Mouse (Mus musculus): ENCODE measurements around the gene Pid1. TPM values are rescaled to one million over a fixed set of nuclear protein-coding genes. Genes with fewer than 3 reads are reported as not detected.

The Pid1 gene
- polyA plus RNA-seq, 2 experiments = 5.4 to 12.3 TPM

DNA sequence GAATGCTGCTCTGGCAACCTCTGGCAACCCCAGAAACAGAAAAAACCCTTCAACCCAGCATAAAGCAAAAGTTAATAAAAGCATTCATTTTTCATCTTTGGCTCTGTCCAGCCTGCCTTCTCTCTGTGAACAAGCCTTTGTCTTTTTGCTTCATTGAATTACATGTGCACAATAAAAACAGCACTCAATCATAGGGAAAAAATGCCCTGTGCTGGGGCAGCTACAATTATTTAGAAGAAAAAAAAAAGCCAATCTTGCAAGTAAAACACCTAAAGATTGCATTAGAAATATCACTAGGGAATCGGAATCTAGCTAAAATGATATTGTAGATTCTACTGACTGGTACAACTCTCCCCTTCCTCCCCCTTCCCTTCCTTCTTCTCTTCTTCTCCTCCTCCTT is 307.7 kb downstream of the Pid1 start:
- H3K4me1 ChIP-seq (replicated peaks; ENCODE audit: control insufficient read depth in 2 of 2, insufficient read depth in 2 of 2, low read length in 1 of 2) = no peaks in the 10 kb centered on the region
- H3K9ac ChIP-seq (replicated peaks) = no peak overlapping the region
- no peak overlapping the region for H3K27ac ChIP-seq
- H3K27me3 ChIP-seq (ENCODE audit: control insufficient read depth, insufficient read depth, low read length) = no peaks in the 10 kb centered on the region
- WGBS (ENCODE audit: insufficient replicate concordance) = 50% methylated on average over 1 of the region's 1 CpGs
- H3K4me3 ChIP-seq (ENCODE audit: insufficient read depth in 1 of 2, low read depth in 2 of 2, low read length in 2 of 2) = no peak overlapping the region
- H3K4me2 ChIP-seq (ENCODE audit: low read depth) = no peak overlapping the region
- no peaks in the 10 kb centered on the region for H3K36me3 ChIP-seq (replicated peaks; ENCODE audit: control insufficient read depth, insufficient read depth, low read depth)
- ATAC-seq (ENCODE audit: insufficient read depth) (no peak), DNase-seq (ENCODE audit: low read depth in 3 of 3, low spot score in 3 of 3) (no peak)
- no peak for TF ChIP-seq CTCF (IDR thresholded peaks at IDR 0.05; ENCODE audit: low read depth)
- no peak for TF ChIP-seq EP300 (IDR thresholded peaks at IDR 0.05; ENCODE audit: low read depth)
- no peaks in the 10 kb centered on the region for H3K9me3 ChIP-seq (ENCODE audit: control insufficient read depth, low read length)

DNA sequence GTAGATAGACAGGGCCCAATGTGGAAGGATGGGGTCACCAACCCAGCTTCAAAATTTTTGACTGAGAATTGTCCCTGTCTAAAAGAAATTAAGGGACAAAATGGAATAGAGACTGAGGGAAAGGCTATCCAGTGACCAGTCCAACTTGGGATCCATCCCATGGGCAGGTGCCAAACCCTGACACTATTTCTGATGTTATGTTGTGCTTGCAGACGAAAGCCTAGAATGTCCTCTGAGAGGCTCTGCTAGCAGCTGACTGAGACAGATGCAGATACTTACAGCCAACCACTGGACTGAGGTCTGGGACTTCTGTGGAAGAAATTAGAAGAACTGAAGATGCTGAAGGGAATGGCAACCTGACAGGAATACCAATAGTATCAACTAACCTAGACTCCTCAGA is 338.2 kb downstream of the Pid1 start:
- H3K27me3 ChIP-seq (ENCODE audit: control insufficient read depth, insufficient read depth, low read length) = no peaks in the 10 kb centered on the region
- no peak for TF ChIP-seq CTCF (IDR thresholded peaks at IDR 0.05; ENCODE audit: low read depth)
- TF ChIP-seq EP300 (IDR thresholded peaks at IDR 0.05; ENCODE audit: low read depth) = no peak
- H3K4me2 ChIP-seq (ENCODE audit: low read depth) = no peak overlapping the region
- H3K9me3 ChIP-seq (ENCODE audit: control insufficient read depth, low read length) = no peaks in the 10 kb centered on the region
- 63% methylated on average over 1 of the region's 1 CpGs for WGBS (ENCODE audit: insufficient replicate concordance)
- no peak overlapping the region for H3K9ac ChIP-seq (replicated peaks)
- DNase-seq (ENCODE audit: low read depth in 3 of 3, low spot score in 3 of 3) = no peak
- H3K4me3 ChIP-seq (ENCODE audit: insufficient read depth in 1 of 2, low read depth in 2 of 2, low read length in 2 of 2) = no peak overlapping the region
- H3K4me1 ChIP-seq (replicated peaks; ENCODE audit: control insufficient read depth in 2 of 2, insufficient read depth in 2 of 2, low read length in 1 of 2) = no peaks in the 10 kb centered on the region
- no peaks in the 10 kb centered on the region for H3K36me3 ChIP-seq (replicated peaks; ENCODE audit: control insufficient read depth, insufficient read depth, low read depth)
- H3K27ac ChIP-seq = no peak overlapping the region
- no peak for ATAC-seq (ENCODE audit: insufficient read depth)

DNA sequence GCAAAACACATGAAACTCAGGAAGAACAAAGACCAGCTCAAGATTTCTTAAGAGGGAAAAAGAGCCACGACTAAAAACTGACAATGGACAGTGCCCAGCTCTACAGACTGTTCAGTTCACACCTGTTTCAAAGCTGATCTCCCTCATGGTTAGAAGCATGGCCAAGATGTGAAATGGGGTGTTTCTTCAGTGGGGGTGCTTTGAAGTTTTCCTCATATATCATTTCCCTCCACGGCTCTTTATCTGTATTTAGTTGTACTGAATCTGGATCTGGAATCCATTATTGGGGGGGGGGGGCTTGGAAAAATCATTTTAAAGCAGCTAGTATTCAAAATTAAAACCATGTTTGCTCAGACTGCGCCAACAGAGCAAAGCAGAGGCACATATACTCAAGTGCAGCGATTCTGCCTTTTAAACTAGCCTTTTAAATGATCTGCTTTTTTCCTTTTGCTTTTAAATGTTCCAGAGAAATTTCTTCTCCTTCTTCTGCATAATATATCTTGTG is 351.1 kb downstream of the Pid1 start:
- Histone ChIP-seq H3K36me3 (replicated peaks; ENCODE audit: control insufficient read depth, insufficient read depth, low read depth) (no peaks in the 10 kb centered on the region), H3K27me3 (ENCODE audit: control insufficient read depth, insufficient read depth, low read length) (no peaks in the 10 kb centered on the region), H3K9ac (replicated peaks) (no peak overlapping the region), H3K27ac (no peak overlapping the region), H3K4me3 (ENCODE audit: insufficient read depth in 1 of 2, low read depth in 2 of 2, low read length in 2 of 2) (no peak overlapping the region), H3K9me3 (ENCODE audit: control insufficient read depth, low read length) (no peaks in the 10 kb centered on the region), H3K4me2 (ENCODE audit: low read depth) (no peak overlapping the region), H3K4me1 (replicated peaks; ENCODE audit: control insufficient read depth in 2 of 2, insufficient read depth in 2 of 2, low read length in 1 of 2) (no peaks in the 10 kb centered on the region)
- DNase-seq (ENCODE audit: low read depth in 3 of 3, low spot score in 3 of 3) = no peak
- no peak for ATAC-seq (ENCODE audit: insufficient read depth)
- WGBS (ENCODE audit: insufficient replicate concordance) = 51% methylated on average over 4 of the region's 4 CpGs
- TF ChIP-seq CTCF (IDR thresholded peaks at IDR 0.05; ENCODE audit: low read depth) = no peak
- no peak for TF ChIP-seq EP300 (IDR thresholded peaks at IDR 0.05; ENCODE audit: low read depth)

GRCm38 (mm10) chr1:84002630-84003029 is 361.4 kb downstream of the Pid1 start:
- DNase-seq (ENCODE audit: low read depth in 3 of 3, low spot score in 3 of 3) (no peak), ATAC-seq (ENCODE audit: insufficient read depth) (no peak)
- H3K4me2 ChIP-seq (ENCODE audit: low read depth) = no peak overlapping the region
- no peaks in the 10 kb centered on the region for H3K36me3 ChIP-seq (replicated peaks; ENCODE audit: control insufficient read depth, insufficient read depth, low read depth)
- no peak overlapping the region for H3K9ac ChIP-seq (replicated peaks)
- no peaks in the 10 kb centered on the region for H3K27me3 ChIP-seq (ENCODE audit: control insufficient read depth, insufficient read depth, low read length)
- TF ChIP-seq CTCF (IDR thresholded peaks at IDR 0.05; ENCODE audit: low read depth) = no peak
- TF ChIP-seq EP300 (IDR thresholded peaks at IDR 0.05; ENCODE audit: low read depth) = no peak
- no peaks in the 10 kb centered on the region for H3K9me3 ChIP-seq (ENCODE audit: control insufficient read depth, low read length)
- WGBS (ENCODE audit: insufficient replicate concordance) = 67% methylated on average over 4 of the region's 4 CpGs
- H3K27ac ChIP-seq = no peak overlapping the region
- no peak overlapping the region for H3K4me3 ChIP-seq (ENCODE audit: insufficient read depth in 1 of 2, low read depth in 2 of 2, low read length in 2 of 2)
- no peaks in the 10 kb centered on the region for H3K4me1 ChIP-seq (replicated peaks; ENCODE audit: control insufficient read depth in 2 of 2, insufficient read depth in 2 of 2, low read length in 1 of 2)

Small RNA genes lying within 50 kb of the gene (microRNA-seq; reads per million reads assigned to microRNA genes)
- not detected for gene Mir6353
